Mouse (Mus musculus): Measurements from ENCODE around the gene Helz2.

Gene Helz2

GRCm38 (mm10) chr2:181243706-181244394 is 2.0 kb upstream of the Helz2 start:
- POLR2A ChIA-PET = interaction anchor here (0.6 to 2.7 kb wide), 47 partner anchors 8 to 512 kb away, joined by 3 to 25 read pairs (median 5); partner anchors contain the start of genes Fndc11 (in 3 of the 4), Ppdpf (in 3 of the 4), Srms (in 3 of the 4) and Arfrp1 (in 1 of the 4)
- CTCF ChIA-PET = interaction anchor here (0.6 to 1.7 kb wide), 8 partner anchors 45 to 90 kb away, joined by 3 to 16 read pairs (median 4); partner anchors contain the start of gene Ppdpf (in 2 of the 4)

- POLR2A ChIA-PET = interaction anchor here in 3 of 4 experiments (0.5 to 2.7 kb wide), 6 partner anchors 9 to 1168 kb away, joined by 3 to 9 read pairs (median 4); partner anchors contain the start of gene Ppdpf (in 1 of the 3)
- CTCF ChIA-PET = interaction anchor here in 2 of 4 experiments (0.7 to 1.0 kb wide), 4 partner anchors 12 to 1800 kb away, joined by 3 to 10 read pairs (median 4); partner anchors contain the start of gene Ptk6 (in 1 of the 2)
Observed at GRCm38 (mm10) chr2:181242314-181242665, 463 bp upstream of the Helz2 start.

GRCm38 (mm10) chr2:181240806-181241440 is 904 bp downstream of the Helz2 start:
- ChIA-PET CTCF (interaction anchor here in 1 of 4 experiments (0.9 kb wide), 1 partner anchor 54 kb away, joined by 3 read pairs; the partner anchor contains the start of gene Ppdpf), POLR2A (interaction anchor here in 2 of 4 experiments (0.6 to 1.3 kb wide), 4 partner anchors 8 to 138 kb away, joined by 3 to 8 read pairs (median 3); no protein-coding TSS in a partner anchor)

DNA sequence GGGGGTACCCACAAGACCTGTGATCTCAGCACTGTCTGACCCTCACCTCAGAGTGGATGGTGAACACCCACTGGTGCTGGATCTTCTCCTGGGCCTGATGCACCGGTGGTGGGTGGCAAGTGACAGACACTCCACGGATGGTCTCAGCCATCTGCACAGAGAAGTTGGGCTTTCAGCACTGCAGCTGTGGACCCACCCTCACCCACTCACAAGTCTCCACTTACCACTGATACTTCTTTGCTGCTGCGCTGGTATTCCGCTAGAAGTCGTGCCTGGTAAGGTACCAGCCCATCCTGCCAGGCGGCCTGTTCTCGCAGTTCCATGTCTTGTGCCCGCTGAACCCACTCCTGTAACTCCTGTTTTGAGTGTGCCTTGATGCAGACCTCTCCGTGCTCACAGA is 2.6 kb downstream of the Helz2 start:
- ChIA-PET POLR2A (no interaction called here), CTCF (no interaction called here)

DNA sequence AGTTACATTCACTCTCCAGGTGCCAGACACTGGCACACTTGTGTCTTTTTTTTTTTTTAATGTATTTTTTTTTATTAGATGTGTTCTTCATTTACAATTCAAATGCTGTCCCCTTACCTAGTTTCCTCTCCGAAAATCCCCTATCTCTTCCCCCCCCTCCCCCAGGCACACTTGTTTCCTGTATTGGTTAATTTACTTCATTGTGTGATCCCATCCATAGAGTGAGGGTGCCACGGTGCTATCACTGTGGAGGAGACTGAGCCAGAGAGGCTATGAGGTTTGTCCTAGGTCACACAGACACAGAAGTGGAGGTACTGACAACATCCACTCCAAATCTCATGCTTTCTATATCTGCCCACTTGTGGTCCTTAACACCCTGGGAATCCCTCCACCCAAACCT is 3.0 kb downstream of the Helz2 start:
- ChIA-PET CTCF (interaction anchor here in 1 of 4 experiments (2.7 kb wide), 1 partner anchor 52 kb away, joined by 7 read pairs; the partner anchor contains the start of gene Ppdpf), POLR2A (interaction anchor here in 2 of 4 experiments (0.6 to 2.0 kb wide), 2 partner anchors 46 to 52 kb away, joined by 3 to 6 read pairs; partner anchors contain the start of gene Ppdpf (in 1 of the 2))

GRCm38 (mm10) chr2:181238091-181238610 is 3.7 kb downstream of the Helz2 start:
- ChIA-PET CTCF (interaction anchor here in 2 of 4 experiments (0.6 to 2.7 kb wide), 2 partner anchors 51 to 216 kb away, joined by 3 to 7 read pairs; partner anchors contain the start of gene Ppdpf (in 1 of the 2)), POLR2A (interaction anchor here in 1 of 4 experiments (2.0 kb wide), 1 partner anchor 51 kb away, joined by 6 read pairs; the partner anchor contains the start of gene Ppdpf)

DNA sequence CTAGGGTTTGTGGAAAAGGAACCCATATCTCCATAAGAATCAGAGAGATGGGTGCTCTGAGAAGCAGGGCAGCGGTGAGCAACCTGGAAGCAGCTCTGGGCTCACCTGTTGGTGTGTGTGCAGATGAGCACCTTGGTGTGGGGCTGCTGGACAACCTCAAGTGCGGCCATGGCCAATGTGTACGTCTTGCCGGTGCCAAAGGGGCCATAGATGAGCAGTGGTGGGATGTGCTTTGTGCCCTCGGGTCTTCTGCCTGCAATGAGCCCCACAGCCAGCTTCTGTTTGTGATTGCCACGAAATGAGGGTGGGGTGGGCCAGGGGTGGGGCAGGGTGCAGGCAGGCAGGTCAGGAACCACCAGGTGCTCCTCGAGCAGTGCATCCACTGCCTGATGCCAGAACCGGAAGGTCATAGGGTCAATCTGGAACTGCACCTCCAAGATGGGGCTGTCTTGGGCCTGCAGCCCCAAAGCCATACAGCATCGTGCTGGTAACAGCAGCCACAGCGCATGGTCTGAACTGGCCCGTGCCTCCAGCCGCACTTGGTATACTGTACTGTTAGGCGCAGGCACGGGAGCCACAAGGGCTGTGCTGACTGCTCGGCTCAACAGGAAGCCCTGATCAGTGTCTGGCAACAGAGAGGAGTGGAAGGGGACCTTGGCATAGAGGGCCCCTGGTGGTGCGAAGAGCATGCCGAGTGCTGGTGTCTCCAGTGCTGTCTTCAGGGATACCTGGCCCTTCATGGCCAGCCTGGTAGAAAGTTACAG is 4.4 kb downstream of the Helz2 start:
- ChIA-PET CTCF (interaction anchor here in 2 of 4 experiments (0.6 to 2.7 kb wide), 3 partner anchors 51 to 269 kb away, joined by 3 to 7 read pairs (median 6); partner anchors contain the start of gene Ppdpf (in 2 of the 2)), POLR2A (interaction anchor here in 1 of 4 experiments (2.0 to 9.4 kb wide), 2 partner anchors 18 to 50 kb away, joined by 6 to 42 read pairs; partner anchors contain the start of genes Fndc11 and Ppdpf)

DNA sequence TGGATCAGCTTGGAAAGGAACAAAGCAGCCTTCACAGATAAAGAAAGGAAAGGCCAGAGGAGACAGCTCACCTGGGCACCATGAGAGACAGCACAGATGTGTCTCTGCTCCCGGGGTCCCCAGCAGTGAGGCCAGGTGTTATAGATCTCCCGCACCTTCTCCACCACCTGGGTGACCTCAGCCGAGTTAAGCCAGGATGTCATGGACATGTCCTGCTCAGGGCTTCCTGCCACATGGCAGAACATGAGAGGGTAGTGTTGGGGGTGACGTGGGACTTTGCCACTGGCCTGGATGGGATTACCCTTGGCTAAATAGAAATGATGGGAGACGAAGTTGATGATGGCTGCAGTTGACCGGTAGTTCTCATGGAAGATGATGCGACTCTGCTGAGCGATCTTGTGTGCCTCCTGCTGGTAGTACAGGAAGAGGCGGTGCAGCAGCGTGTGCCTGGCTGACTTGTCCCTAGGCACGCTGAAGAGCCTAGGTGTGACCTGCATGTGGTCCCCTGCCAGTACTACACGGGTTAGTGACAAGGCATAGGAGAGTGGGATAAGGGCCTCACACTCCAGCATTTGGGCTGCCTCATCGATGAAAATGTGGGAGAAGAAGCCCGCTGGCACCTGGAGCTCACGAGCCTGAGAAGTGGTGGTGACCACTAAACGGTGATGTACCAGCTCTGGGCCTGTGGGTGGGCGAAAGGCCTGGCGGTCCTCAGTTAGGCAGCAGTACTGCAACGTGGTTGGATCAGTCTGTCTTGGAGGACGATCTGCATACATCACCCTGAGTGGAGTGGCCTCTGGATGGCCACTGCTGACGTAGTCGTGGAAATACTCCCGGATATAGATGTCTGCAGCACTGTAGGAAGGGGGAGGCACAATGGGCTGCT is 5.9 kb downstream of the Helz2 start:
- POLR2A ChIA-PET = interaction anchor here in 3 of 4 experiments (0.7 to 9.4 kb wide), 9 partner anchors 8 to 84 kb away, joined by 3 to 42 read pairs (median 4); partner anchors contain the start of genes Fndc11 (in 3 of the 3), Ppdpf (in 2 of the 3) and Rtel1 (in 1 of the 3)

GRCm38 (mm10) chr2:181234680-181235079 is 7.1 kb downstream of the Helz2 start:
- POLR2A ChIA-PET = interaction anchor here in 3 of 4 experiments (0.6 to 9.4 kb wide), 15 partner anchors 9 to 479 kb away, joined by 3 to 42 read pairs (median 4); partner anchors contain the start of genes Fndc11 (in 3 of the 3), Ppdpf (in 2 of the 3), Kcnq2 (in 1 of the 3) and Rtel1 (in 1 of the 3)
- CTCF ChIA-PET = interaction anchor here in 2 of 4 experiments (0.9 to 1.3 kb wide), 3 partner anchors 15 to 48 kb away, joined by 4 to 5 read pairs (median 5); partner anchors contain the start of genes Fndc11 (in 1 of the 2) and Ppdpf (in 1 of the 2)

More for the DNA sequence above, 5.9 kb downstream of the Helz2 start:
- CTCF ChIA-PET = interaction anchor here in 3 of 4 experiments (0.6 to 2.7 kb wide), 6 partner anchors 15 to 50 kb away, joined by 3 to 7 read pairs (median 4); partner anchors contain the start of genes Fndc11 (in 1 of the 3) and Ppdpf (in 1 of the 3)

- ChIA-PET CTCF (interaction anchor here in 3 of 4 experiments (0.6 to 0.9 kb wide), 3 partner anchors 26 to 47 kb away, joined by 3 read pairs; partner anchors contain the start of gene Ppdpf (in 1 of the 3)), POLR2A (interaction anchor here in 2 of 4 experiments (0.8 to 9.4 kb wide), 12 partner anchors 8 to 118 kb away, joined by 3 to 42 read pairs (median 6); partner anchors contain the start of genes Fndc11 (in 2 of the 2), Ppdpf (in 2 of the 2) and Helz2 (in 1 of the 2))
Observed at GRCm38 (mm10) chr2:181233443-181233842, 8.4 kb downstream of the Helz2 start.

DNA sequence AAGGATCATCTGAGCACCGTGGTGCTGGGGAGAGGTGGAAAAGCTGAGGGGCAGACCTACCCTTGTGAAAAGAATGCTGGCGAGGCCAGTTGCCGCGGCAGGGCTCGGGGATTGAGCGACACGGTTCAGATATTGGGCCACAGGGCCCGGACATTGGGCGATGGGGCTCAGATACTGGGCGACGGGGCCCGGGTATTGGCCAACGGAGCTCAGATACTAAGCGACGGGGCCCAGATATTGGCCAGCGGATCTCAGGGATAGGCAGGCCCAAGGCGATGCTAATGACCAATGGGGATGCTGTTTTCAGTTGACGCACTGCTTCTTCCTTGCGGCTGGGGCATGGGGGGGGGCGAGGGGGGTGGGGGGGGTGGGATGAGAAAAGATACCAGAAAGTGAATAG is 10.7 kb downstream of the Helz2 start:
- ChIA-PET POLR2A (interaction anchor here in 2 of 4 experiments (0.6 to 9.4 kb wide), 11 partner anchors 11 to 309 kb away, joined by 3 to 42 read pairs (median 4); partner anchors contain the start of genes Fndc11 (in 2 of the 2), Ppdpf (in 2 of the 2) and Tpd52l2 (in 1 of the 2)), CTCF (interaction anchor here (0.5 to 2.1 kb wide), 6 partner anchors 12 to 175 kb away, joined by 3 to 5 read pairs (median 4); partner anchors contain the start of gene Srms (in 1 of the 4))

DNA sequence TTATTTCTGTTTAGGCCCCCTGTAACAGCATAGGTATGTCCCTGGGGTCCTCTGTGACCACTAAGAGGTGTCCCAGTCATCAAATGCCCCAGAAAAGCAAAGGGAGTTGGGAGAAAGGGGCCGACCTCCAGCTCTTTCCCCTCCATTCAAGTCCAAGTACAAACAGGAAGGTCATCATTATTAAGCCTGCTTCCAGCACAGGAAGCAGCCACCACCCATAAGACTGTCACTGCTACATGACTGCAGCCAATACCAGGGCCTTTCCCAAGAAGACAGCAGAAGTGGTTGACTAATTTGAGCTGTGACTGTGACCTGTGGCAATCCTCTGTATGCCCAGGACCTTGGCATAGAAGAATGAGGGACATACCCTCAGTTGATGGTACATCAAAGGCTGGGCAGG is 13.5 kb downstream of the Helz2 start:
- ChIA-PET CTCF (interaction anchor here in 1 of 4 experiments (1.8 kb wide), 1 partner anchor 9 kb away, joined by 5 read pairs; the partner anchor contains the start of gene Fndc11), POLR2A (interaction anchor here in 2 of 4 experiments (1.0 to 9.4 kb wide), 2 partner anchors 9 to 56 kb away, joined by 3 to 42 read pairs; partner anchors contain the start of gene Fndc11 (in 1 of the 2))

DNA sequence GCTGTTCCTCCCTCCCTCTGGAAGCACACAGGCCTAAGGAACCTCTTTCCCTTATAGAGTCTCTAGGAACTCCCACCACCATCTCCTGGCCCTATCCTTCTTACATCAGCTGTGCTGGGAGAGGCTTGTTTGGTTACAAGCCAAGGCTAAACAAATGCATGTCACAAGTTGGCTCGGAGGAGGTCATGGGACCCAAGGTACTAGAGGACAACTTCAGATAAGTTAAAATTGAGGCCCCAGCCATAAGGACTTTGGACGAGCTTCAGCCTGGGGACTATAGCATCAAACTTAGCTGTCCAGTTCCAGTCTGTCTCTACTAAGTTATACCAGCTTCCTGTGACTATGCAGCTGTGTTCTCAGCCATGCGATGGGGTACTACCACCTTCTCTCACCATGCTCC is 14.7 kb downstream of the Helz2 start:
- POLR2A ChIA-PET = interaction anchor here in 2 of 4 experiments (0.8 to 1.1 kb wide), 2 partner anchors 48 to 372 kb away, joined by 3 read pairs; partner anchors contain the start of gene Samd10 (in 1 of the 2)
- CTCF ChIA-PET = no interaction called here

GRCm38 (mm10) chr2:181224994-181225393 is 16.8 kb downstream of the Helz2 start:
- ChIA-PET CTCF (interaction anchor here in 2 of 4 experiments (0.6 to 1.0 kb wide), 2 partner anchors 12 to 418 kb away, joined by 3 read pairs; partner anchors contain the start of gene Srms (in 1 of the 2)), POLR2A (interaction anchor here in 2 of 4 experiments (0.6 to 1.1 kb wide), 2 partner anchors 9 to 18 kb away, joined by 3 to 7 read pairs; no protein-coding TSS in a partner anchor)

DNA sequence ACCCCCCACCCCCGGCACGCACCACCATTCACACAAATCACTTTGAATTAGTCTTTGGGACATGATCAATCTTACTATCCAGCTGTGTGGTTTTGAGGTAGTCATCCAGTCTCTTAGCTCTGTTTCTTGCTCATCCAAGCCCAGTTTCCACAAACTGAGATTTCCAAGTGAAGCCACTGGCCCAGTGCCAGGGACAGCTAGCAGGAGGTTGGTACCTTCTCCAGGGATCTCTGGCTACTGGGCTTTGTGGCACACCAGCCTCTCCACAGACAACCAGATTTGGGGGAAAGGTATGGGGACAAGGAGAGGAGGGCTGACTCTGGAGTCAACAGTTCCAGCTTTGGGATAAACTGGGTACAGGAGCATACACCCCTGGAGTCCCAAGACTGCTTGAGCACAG is 21.5 kb downstream of the Helz2 start:
- ChIA-PET CTCF (interaction anchor here (0.6 to 2.1 kb wide), 12 partner anchors 8 to 486 kb away, joined by 3 to 17 read pairs (median 4); partner anchors contain the start of gene Ppdpf (in 3 of the 4)), POLR2A (interaction anchor here in 3 of 4 experiments (0.6 to 5.2 kb wide), 26 partner anchors 9 to 381 kb away, joined by 3 to 42 read pairs (median 5); partner anchors contain the start of genes Ppdpf (in 3 of the 3), Dnajc5 (in 1 of the 3), Rtel1 (in 1 of the 3) and Srms (in 1 of the 3))

All from embryonic stem cell, embryonic (primary cell).